Mouse (Mus musculus) stomach, embryonic 16.5 days (tissue): Measurements from ENCODE around the gene Pitpnc1. TPM values are rescaled to one million over a fixed set of nuclear protein-coding genes. Genes with fewer than 3 reads are reported as not detected.

Experiments used
- ATAC-seq: fragments of 200-750 bp; cut with Nextera tagmentation; 2 replicates; pipeline ENCODE4 v1.8.0; 2017; ENCODE audit warnings: moderate number of reproducible peaks, moderate TSS enrichment; ENCODE audit not compliant: insufficient read depth, low FRiP score
- H3K27ac ChIP-seq: fragments of 300-500 bp; sonication (generic); 2 replicates; pipeline ENCODE4 v1.5.1; 2014; ENCODE audit warnings: low read length
- H3K27me3 ChIP-seq: fragments of 300-500 bp; sonication (generic); 2 replicates; pipeline ENCODE4 v1.6.1; 2014; ENCODE audit warnings: low read length, control low read depth, mixed read lengths; ENCODE audit not compliant: control insufficient read depth, insufficient read depth
- H3K36me3 ChIP-seq: fragments of 300-500 bp; sonication (generic); 2 replicates; pipeline ENCODE4 v1.6.1; 2014; ENCODE audit warnings: low read length; ENCODE audit not compliant: control insufficient read depth, insufficient read depth
- H3K4me1 ChIP-seq: fragments of 300-500 bp; sonication (generic); 2 replicates; pipeline ENCODE4 v1.6.1; 2014; ENCODE audit warnings: low read length, control low read depth, mixed read lengths; ENCODE audit not compliant: control insufficient read depth, insufficient read depth
- H3K4me2 ChIP-seq: fragments of 300-500 bp; sonication (generic); 2 replicates; pipeline ENCODE4 v1.6.1; 2014; ENCODE audit warnings: low read depth, low read length, mixed read lengths
- H3K4me3 ChIP-seq: fragments of 300-500 bp; sonication (generic); replicated peaks from 2 replicates; pipeline ENCODE4 v1.5.1; 2014; ENCODE audit warnings: mild to moderate bottlenecking, low read length
- H3K9ac ChIP-seq: fragments of 300-500 bp; sonication (generic); 2 replicates; pipeline ENCODE4 v1.6.1; 2014; ENCODE audit warnings: low read length
- H3K9me3 ChIP-seq: fragments of 300-500 bp; sonication (generic); replicated peaks from 2 replicates; pipeline ENCODE4 v1.6.1; 2016; ENCODE audit warnings: low read length, control low read depth; ENCODE audit not compliant: control insufficient read depth
- WGBS: fragments of 180-500 bp; shearing (Covaris S2); extraction: QIAGEN DNeasy Blood & Tissue Kit; methylation state at CpG from one replicate; pipeline ENCODE4 v1.1.7; 2014; 5-methylcytosine and 5-hydroxymethylcytosine counted together
- polyA plus RNA-seq: library from polyadenylated mRNA; unstranded; fragments of >200 nt; fragmentation: Nextera tagmentation; extraction: Ambion mirVana; gene quantifications from 2 replicates; pipeline ENCODE4 v1.2.1, GENCODE M21; 2015

Gene Pitpnc1
- polyA plus RNA-seq, 1 experiment from 2014 or later, result 13.9 TPM

- Histone ChIP-seq H3K27me3 (no peaks in the 10 kb centered on the region), H3K36me3 (no peaks in the 10 kb centered on the region), H3K9ac (no peak overlapping the region), H3K4me2 (no peak overlapping the region), H3K9me3 (no peaks in the 10 kb centered on the region), H3K4me3 (no peak overlapping the region), H3K27ac (no peak overlapping the region), H3K4me1 (peaks cover 6% of the 10 kb centered on the region; the same call in 1 of the 2 replicates)
- WGBS, result 94% methylated on average over 3 of the region's 3 CpGs
- no peak for ATAC-seq
Observed at GRCm38 (mm10) chr11:107462478-107462877, 8.0 kb downstream of the Pitpnc1 start.

GRCm38 (mm10) chr11:107459828-107460227, 10.7 kb downstream of the Pitpnc1 start:
- WGBS, result 88% methylated on average over 7 of the region's 7 CpGs
- Histone ChIP-seq H3K36me3 (no peaks in the 10 kb centered on the region), H3K4me1 (peaks cover 12% of the 10 kb centered on the region), H3K4me2 (no peak overlapping the region), H3K9ac (no peak overlapping the region), H3K27ac (no peak overlapping the region), H3K27me3 (no peaks in the 10 kb centered on the region), H3K9me3 (no peaks in the 10 kb centered on the region), H3K4me3 (no peak overlapping the region)
- ATAC-seq, result no peak

- WGBS, result 77% methylated on average over 7 of the region's 7 CpGs
- Histone ChIP-seq H3K4me1 (peaks cover 16% of the 10 kb centered on the region), H3K4me3 (no peak overlapping the region), H3K4me2 (no peak overlapping the region), H3K9me3 (no peaks in the 10 kb centered on the region), H3K27me3 (no peaks in the 10 kb centered on the region), H3K36me3 (no peaks in the 10 kb centered on the region), H3K9ac (no peak overlapping the region), H3K27ac (no peak overlapping the region)
- ATAC-seq, result no peak
Observed at GRCm38 (mm10) chr11:107458986-107459385, 11.5 kb downstream of the Pitpnc1 start.

GRCm38 (mm10) chr11:107458286-107458685, 12.2 kb downstream of the Pitpnc1 start:
- 0 out of 2 replicates have a peak, but pooled peaks have one; percentile 17 for ATAC-seq
- H3K36me3 ChIP-seq, result no peaks in the 10 kb centered on the region
- 62% methylated on average over 12 of the region's 12 CpGs for WGBS

GRCm38 (mm10) chr11:107457282-107457681, 13.2 kb downstream of the Pitpnc1 start:
- H3K9ac ChIP-seq, result no peak overlapping the region
- no peak overlapping the region for H3K4me2 ChIP-seq
- H3K27ac ChIP-seq, result no peak overlapping the region
- H3K9me3 ChIP-seq, result no peaks in the 10 kb centered on the region
- 77% methylated on average over 3 of the region's 3 CpGs for WGBS
- peaks cover 16% of the 10 kb centered on the region for H3K4me1 ChIP-seq
- no peaks in the 10 kb centered on the region for H3K36me3 ChIP-seq
- no peak for ATAC-seq
- H3K4me3 ChIP-seq, result no peak overlapping the region
- no peaks in the 10 kb centered on the region for H3K27me3 ChIP-seq

More at GRCm38 (mm10) chr11:107458286-107458685, 12.2 kb downstream of the Pitpnc1 start:
- Histone ChIP-seq H3K4me2 (no peak overlapping the region), H3K4me3 (no peak overlapping the region), H3K27ac (no peak overlapping the region), H3K9me3 (no peaks in the 10 kb centered on the region), H3K27me3 (no peaks in the 10 kb centered on the region), H3K4me1 (peaks cover 16% of the 10 kb centered on the region), H3K9ac (no peak overlapping the region)

- Histone ChIP-seq H3K27me3 (no peaks in the 10 kb centered on the region), H3K4me1 (peaks cover 21% of the 10 kb centered on the region), H3K9me3 (no peaks in the 10 kb centered on the region), H3K9ac (0 out of 2 replicates have a peak overlapping the region, but pooled peaks have one; percentile 7), H3K36me3 (no peaks in the 10 kb centered on the region), H3K27ac (no peak overlapping the region), H3K4me2 (peak overlapping the region; percentile 43), H3K4me3 (peak overlapping the region; percentile 22)
- 36% methylated on average over 19 of the region's 19 CpGs for WGBS
- ATAC-seq, result peak; percentile 53; the same call in 1 of the 2 replicates
Observed at GRCm38 (mm10) chr11:107454546-107455462, 15.7 kb downstream of the Pitpnc1 start.

GRCm38 (mm10) chr11:107452053-107452452, 18.4 kb downstream of the Pitpnc1 start:
- no peaks in the 10 kb centered on the region for H3K27me3 ChIP-seq
- no peak overlapping the region for H3K4me2 ChIP-seq
- H3K27ac ChIP-seq, result no peak overlapping the region
- no peak overlapping the region for H3K4me3 ChIP-seq
- ATAC-seq, result no peak
- no peaks in the 10 kb centered on the region for H3K9me3 ChIP-seq
- H3K36me3 ChIP-seq, result no peaks in the 10 kb centered on the region
- 85% methylated on average over 7 of the region's 7 CpGs for WGBS
- no peak overlapping the region for H3K9ac ChIP-seq
- peaks cover 28% of the 10 kb centered on the region for H3K4me1 ChIP-seq

- Histone ChIP-seq H3K4me1 (peaks cover 29% of the 10 kb centered on the region), H3K27me3 (no peaks in the 10 kb centered on the region), H3K9me3 (no peaks in the 10 kb centered on the region), H3K9ac (no peak overlapping the region), H3K27ac (no peak overlapping the region), H3K36me3 (no peaks in the 10 kb centered on the region), H3K4me2 (peak overlapping the region; percentile 29; the same call in 1 of the 2 replicates), H3K4me3 (no peak overlapping the region)
- no peak for ATAC-seq
- WGBS, result 64% methylated on average over 10 of the region's 10 CpGs
Observed at GRCm38 (mm10) chr11:107451106-107451505, 19.4 kb downstream of the Pitpnc1 start.

- ATAC-seq, result no peak
- Histone ChIP-seq H3K36me3 (no peaks in the 10 kb centered on the region), H3K27ac (no peak overlapping the region), H3K9me3 (no peaks in the 10 kb centered on the region), H3K27me3 (no peaks in the 10 kb centered on the region), H3K4me3 (no peak overlapping the region), H3K4me1 (peaks cover 25% of the 10 kb centered on the region), H3K4me2 (no peak overlapping the region), H3K9ac (no peak overlapping the region)
- 53% methylated on average over 6 of the region's 6 CpGs for WGBS
Observed at GRCm38 (mm10) chr11:107450097-107450496, 20.4 kb downstream of the Pitpnc1 start.
